Mouse (Mus musculus) intestine, embryonic 16.5 days (tissue): ENCODE measurements around the gene Gm9887. TPM values are rescaled to one million over a fixed set of nuclear protein-coding genes. Genes with fewer than 3 reads are reported as not detected.

Source experiments
- ATAC-seq: fragments of 200-750 bp; cut with Nextera tagmentation; 2 replicates; pipeline ENCODE4 v1.8.0; 2017; ENCODE audit warnings: moderate TSS enrichment, moderate library complexity
- H3K27ac ChIP-seq: fragments of 300-500 bp; sonication (generic); 2 replicates; pipeline ENCODE4 v1.5.1; 2014; ENCODE audit warnings: mild to moderate bottlenecking, low read length
- H3K27me3 ChIP-seq: fragments of 300-500 bp; sonication (generic); replicated peaks from 2 replicates; pipeline ENCODE4 v1.6.1; 2014; ENCODE audit warnings: low read length, control low read depth, mixed read lengths; ENCODE audit not compliant: control insufficient read depth, insufficient read depth
- H3K36me3 ChIP-seq: fragments of 300-500 bp; sonication (generic); 2 replicates; pipeline ENCODE4 v1.6.1; 2014; ENCODE audit warnings: low read length, control low read depth; ENCODE audit not compliant: control insufficient read depth, insufficient read depth
- H3K4me1 ChIP-seq: fragments of 300-500 bp; sonication (generic); 2 replicates; pipeline ENCODE4 v1.6.1; 2014; ENCODE audit warnings: low read length, control low read depth, mixed read lengths; ENCODE audit not compliant: control insufficient read depth, insufficient read depth
- H3K4me2 ChIP-seq: fragments of 300-500 bp; sonication (generic); 2 replicates; pipeline ENCODE4 v1.6.1; 2014; ENCODE audit warnings: low read depth, low read length, control low read depth
- H3K4me3 ChIP-seq: fragments of 300-500 bp; sonication (generic); 2 replicates; pipeline ENCODE4 v1.5.1; 2014; ENCODE audit warnings: mild to moderate bottlenecking, low read length
- H3K9ac ChIP-seq: fragments of 300-500 bp; sonication (generic); 2 replicates; pipeline ENCODE4 v1.6.1; 2014; ENCODE audit warnings: low read depth, low read length
- H3K9me3 ChIP-seq: fragments of 300-500 bp; sonication (generic); 2 replicates; pipeline ENCODE4 v1.6.1; 2016; ENCODE audit warnings: low read length, control low read depth; ENCODE audit not compliant: control insufficient read depth
- WGBS: fragments of 180-500 bp; shearing (Covaris S2); extraction: QIAGEN DNeasy Blood & Tissue Kit; methylation state at CpG from one replicate; pipeline ENCODE4 v1.1.7; 2014; 5-methylcytosine and 5-hydroxymethylcytosine counted together
- polyA plus RNA-seq: library from polyadenylated mRNA; unstranded; fragments of >200 nt; fragmentation: Nextera tagmentation; extraction: Ambion mirVana; gene quantifications from 2 replicates; pipeline ENCODE4 v1.2.1, GENCODE M21; 2015

Gene Gm9887
- polyA plus RNA-seq, 1 experiment from 2014 or later = 1.0 TPM

DNA sequence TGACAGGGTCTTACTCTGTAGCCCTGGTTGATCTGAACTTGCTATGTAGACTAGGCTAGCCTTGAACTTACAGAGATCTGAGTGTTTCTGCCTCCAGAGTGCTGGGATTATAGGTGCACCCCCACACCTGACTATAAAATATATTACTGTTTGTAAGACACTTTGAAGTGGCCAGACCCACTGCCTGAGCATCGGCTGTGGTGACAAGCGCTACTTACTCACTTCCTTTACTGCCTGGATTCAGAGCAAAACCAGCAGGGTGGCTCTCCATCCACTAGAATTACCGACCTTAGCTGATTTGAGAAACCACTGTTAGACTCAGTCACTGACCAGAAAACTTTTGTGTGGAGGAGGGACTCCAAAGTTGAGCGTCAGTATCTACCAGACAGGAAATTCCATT lies 39.7 kb upstream of the Gm9887 start:
- Histone ChIP-seq H3K27ac (no peak overlapping the region), H3K9ac (no peak overlapping the region), H3K27me3 (no peaks in the 10 kb centered on the region), H3K4me3 (no peak overlapping the region), H3K36me3 (no peaks in the 10 kb centered on the region), H3K4me1 (peaks cover 5% of the 10 kb centered on the region; the same call in 1 of the 2 replicates), H3K9me3 (no peaks in the 10 kb centered on the region), H3K4me2 (no peak overlapping the region)
- no peak for ATAC-seq
- 57% methylated on average over 4 of the region's 4 CpGs for WGBS

DNA sequence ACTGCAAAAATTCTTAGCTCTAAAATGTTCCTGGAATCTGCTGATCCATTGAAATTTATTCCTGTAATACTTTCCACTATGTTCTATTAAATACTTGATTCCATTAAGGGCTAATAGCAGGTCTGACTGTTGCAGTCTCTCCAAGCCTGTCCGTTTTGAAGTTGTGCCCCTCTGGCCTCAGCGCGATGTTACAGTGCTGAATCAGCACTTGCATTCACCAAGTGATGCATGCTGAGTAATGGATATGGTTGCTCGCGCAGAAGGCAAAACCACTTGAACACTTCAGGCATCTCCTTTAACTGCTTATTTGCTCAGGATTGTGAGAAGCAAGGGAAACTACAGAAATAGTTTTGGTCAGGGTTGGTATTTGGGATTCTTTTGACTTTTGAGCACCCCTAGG lies 38.5 kb upstream of the Gm9887 start:
- Histone ChIP-seq H3K36me3 (no peaks in the 10 kb centered on the region), H3K4me2 (no peak overlapping the region), H3K9me3 (no peaks in the 10 kb centered on the region), H3K9ac (no peak overlapping the region), H3K27me3 (no peaks in the 10 kb centered on the region), H3K4me1 (no peaks in the 10 kb centered on the region; the same call in 1 of the 2 replicates), H3K4me3 (no peak overlapping the region), H3K27ac (no peak overlapping the region)
- no peak for ATAC-seq
- WGBS = 62% methylated on average over 5 of the region's 5 CpGs

DNA sequence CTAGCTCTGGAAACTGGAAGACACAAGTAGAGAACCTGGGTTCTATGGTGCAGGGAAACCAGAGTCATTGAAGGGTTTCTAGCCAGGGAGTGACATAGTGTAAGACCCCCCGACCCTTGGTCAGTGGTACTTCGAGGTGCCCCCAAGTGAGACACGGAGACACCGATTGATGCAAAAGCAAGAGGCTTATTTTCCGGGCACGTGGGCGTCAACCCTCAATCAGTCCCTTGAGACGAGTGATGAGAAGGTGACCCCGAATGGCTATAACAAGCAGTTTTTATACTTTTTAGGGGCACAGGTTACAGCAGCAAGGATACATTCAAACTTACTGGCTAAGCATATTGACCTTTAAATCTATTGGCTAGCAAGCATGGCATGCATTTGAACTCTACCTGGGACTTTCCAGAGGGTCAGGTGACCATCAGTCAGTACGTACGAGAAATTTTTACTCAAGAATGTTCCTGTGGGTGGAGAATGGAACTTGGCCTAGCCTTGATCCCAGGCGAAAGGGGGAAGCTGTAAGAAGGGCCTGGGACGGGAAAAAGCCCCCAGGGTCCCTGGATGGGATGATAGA lies 30.4 kb upstream of the Gm9887 start:
- 90% methylated on average over 13 of the region's 13 CpGs for WGBS
- H3K9ac ChIP-seq = no peak overlapping the region
- no peak for ATAC-seq

DNA sequence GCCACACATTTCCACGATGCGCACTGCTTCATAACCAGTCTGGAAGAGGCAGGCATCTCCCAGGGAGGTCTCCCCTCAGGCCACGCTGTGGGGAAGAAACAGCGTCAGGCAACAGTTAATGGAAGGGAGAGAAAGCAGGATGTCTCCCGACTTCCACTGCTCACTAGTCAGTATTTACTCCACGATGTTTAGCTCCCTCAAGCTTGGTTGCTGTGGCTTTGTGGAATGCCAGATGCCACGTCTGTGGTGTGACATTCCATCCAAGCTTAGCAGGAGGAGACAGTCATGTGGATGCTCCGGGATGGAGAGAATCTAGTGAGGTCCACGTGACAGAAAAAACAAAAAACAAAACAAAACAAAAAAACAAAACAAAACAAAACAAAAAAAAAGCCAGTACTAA lies 29.8 kb upstream of the Gm9887 start:
- ATAC-seq = no peak
- Histone ChIP-seq H3K27ac (no peak overlapping the region), H3K4me2 (no peak overlapping the region), H3K9me3 (no peaks in the 10 kb centered on the region), H3K9ac (no peak overlapping the region), H3K36me3 (no peaks in the 10 kb centered on the region), H3K27me3 (no peaks in the 10 kb centered on the region), H3K4me3 (no peak overlapping the region), H3K4me1 (no peaks in the 10 kb centered on the region)
- WGBS = 49% methylated on average over 9 of the region's 9 CpGs

More for the DNA sequence above, 30.4 kb upstream of the Gm9887 start:
- Histone ChIP-seq H3K9me3 (no peaks in the 10 kb centered on the region), H3K36me3 (no peaks in the 10 kb centered on the region), H3K4me3 (no peak overlapping the region), H3K27me3 (no peaks in the 10 kb centered on the region), H3K27ac (no peak overlapping the region), H3K4me1 (no peaks in the 10 kb centered on the region), H3K4me2 (no peak overlapping the region)

DNA sequence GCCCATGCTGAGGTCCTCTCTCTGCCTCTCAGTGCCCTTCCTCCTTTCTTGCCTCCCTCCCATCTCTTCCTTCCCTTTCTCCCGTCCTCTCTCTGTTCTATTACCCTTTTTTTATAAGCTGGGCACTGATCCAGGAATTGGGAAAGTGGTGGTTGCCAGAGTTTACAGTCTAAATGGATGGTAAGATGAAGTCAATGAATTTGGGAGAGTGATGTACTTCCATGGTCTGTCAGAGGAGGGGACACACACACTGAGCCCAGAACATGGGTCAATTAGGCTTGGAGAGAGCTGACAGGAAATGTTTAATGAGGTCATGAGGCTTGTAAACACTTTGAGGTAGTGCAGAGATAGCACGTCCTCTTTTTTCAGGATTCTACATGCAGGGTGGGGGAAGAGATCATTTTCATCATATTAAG lies 28.6 kb upstream of the Gm9887 start:
- Histone ChIP-seq H3K4me3 (no peak overlapping the region), H3K27me3 (no peaks in the 10 kb centered on the region), H3K9ac (no peak overlapping the region), H3K4me1 (no peaks in the 10 kb centered on the region), H3K27ac (no peak overlapping the region), H3K4me2 (no peak overlapping the region), H3K36me3 (no peaks in the 10 kb centered on the region), H3K9me3 (no peaks in the 10 kb centered on the region)
- ATAC-seq = no peak
- WGBS = 16% methylated on average over 2 of the region's 2 CpGs

DNA sequence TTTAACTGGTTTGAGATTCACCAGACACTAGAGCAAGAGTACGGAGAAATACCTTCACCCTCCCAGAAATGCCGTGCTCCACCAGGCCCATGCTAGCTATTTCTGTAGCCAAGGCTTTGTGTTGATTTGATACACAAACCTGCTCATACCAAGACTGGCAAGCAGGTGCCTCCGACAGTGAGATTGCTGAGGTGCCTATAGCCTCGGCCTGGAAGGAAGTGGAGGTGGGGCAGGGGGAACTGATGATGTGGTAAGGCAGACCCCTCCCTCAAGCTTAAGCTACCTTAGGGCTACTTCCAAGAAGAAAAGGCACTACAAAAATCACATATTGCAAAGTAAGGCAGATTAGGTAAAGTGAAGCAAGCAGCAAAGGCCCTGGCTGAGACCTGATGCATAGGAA lies 28.1 kb upstream of the Gm9887 start:
- H3K4me3 ChIP-seq = no peak overlapping the region
- H3K27ac ChIP-seq = no peak overlapping the region
- ATAC-seq = no peak
- no peaks in the 10 kb centered on the region for H3K9me3 ChIP-seq
- no peaks in the 10 kb centered on the region for H3K4me1 ChIP-seq
- no peak overlapping the region for H3K9ac ChIP-seq
- 76% methylated on average over 4 of the region's 4 CpGs for WGBS
- H3K4me2 ChIP-seq = no peak overlapping the region
- no peaks in the 10 kb centered on the region for H3K27me3 ChIP-seq
- no peaks in the 10 kb centered on the region for H3K36me3 ChIP-seq

DNA sequence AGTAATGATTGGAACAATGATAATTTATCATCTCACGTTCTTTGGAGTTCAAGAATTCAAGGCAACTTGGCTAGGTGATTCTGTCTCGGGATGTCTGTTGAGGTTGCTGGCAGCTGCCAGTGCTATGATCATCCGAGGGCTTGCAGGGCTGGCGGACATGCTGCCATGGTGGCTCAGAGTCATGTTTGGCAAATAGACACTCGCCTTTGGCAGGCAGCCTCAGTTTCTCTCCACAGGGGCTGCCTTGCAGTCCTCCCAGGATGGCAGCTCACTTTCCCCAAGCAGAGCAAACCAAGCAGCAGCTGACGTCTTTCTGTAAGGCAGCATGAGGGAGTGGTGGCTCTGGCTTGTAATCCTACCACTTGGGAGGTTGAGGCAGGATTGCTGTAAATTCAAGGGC lies 22.2 kb upstream of the Gm9887 start:
- Histone ChIP-seq H3K4me2 (no peak overlapping the region), H3K9ac (no peak overlapping the region), H3K9me3 (no peaks in the 10 kb centered on the region), H3K4me1 (no peaks in the 10 kb centered on the region), H3K4me3 (no peak overlapping the region), H3K27me3 (no peaks in the 10 kb centered on the region), H3K27ac (no peak overlapping the region), H3K36me3 (no peaks in the 10 kb centered on the region)
- WGBS = 84% methylated on average over 6 of the region's 6 CpGs
- ATAC-seq = no peak

DNA sequence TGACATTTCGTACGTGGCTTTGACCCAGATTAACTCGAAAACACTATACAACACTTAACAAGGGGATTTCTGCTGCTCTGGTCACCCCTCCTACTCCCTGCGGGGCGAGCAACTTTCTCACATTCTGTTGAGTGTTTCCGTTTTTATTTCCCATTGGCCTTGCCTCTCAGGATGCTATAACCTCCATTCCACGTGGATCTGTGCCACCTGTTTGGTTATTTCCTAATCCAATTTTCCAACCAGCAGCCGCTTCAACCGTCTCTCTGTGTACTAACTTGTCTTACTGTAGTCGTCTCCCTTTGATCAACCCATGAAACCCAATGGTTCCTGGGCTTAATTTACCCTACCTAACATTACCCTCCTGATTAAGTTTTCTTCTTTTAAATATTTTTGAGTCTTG lies 20.8 kb upstream of the Gm9887 start:
- ATAC-seq = no peak
- 78% methylated on average over 10 of the region's 10 CpGs for WGBS

DNA sequence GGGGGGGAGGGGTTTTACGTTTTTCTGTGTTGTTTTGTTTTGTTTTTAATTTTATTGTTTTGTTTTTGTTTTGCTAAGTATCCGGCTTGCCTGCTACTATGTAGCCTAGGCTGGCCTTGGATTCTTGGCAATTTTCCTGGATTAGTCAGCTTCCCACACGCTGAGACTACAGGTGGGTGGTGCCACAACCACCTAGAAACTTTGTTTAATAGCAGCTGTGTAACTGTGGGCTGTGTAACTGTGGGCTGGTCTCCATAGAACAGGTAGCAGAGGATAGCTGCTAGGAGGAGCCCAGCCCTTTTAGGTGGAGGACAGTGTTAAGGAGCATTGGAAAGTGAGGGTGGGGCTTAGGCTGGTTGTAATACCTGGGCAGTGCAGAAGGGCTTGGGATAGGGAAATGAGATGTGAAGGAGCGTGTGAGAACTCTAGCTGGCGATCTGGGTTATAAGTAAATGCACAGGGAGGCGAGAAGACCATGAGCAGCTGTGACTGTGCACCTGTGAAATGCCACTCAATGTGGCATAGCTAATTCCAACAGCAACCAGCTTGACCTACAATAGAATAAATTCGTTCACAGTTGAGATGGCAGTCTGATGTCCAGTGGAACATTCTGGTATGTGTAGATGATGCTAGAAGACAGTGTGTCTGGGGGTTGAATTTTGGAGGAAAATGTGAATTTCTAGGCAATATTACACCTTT lies 17.9 kb upstream of the Gm9887 start:
- Histone ChIP-seq H3K4me1 (no peaks in the 10 kb centered on the region), H3K4me2 (no peak overlapping the region), H3K36me3 (no peaks in the 10 kb centered on the region), H3K27me3 (no peaks in the 10 kb centered on the region), H3K4me3 (no peak overlapping the region), H3K9me3 (no peaks in the 10 kb centered on the region), H3K27ac (no peak overlapping the region), H3K9ac (no peak overlapping the region)
- ATAC-seq = no peak
- WGBS = 71% methylated on average over 7 of the region's 7 CpGs

More for the DNA sequence above, 20.8 kb upstream of the Gm9887 start:
- no peaks in the 10 kb centered on the region for H3K27me3 ChIP-seq
- no peaks in the 10 kb centered on the region for H3K36me3 ChIP-seq
- H3K27ac ChIP-seq = no peak overlapping the region
- H3K4me2 ChIP-seq = no peak overlapping the region
- H3K9me3 ChIP-seq = no peaks in the 10 kb centered on the region
- H3K4me1 ChIP-seq = no peaks in the 10 kb centered on the region
- no peak overlapping the region for H3K4me3 ChIP-seq
- no peak overlapping the region for H3K9ac ChIP-seq
